Mouse (Mus musculus) kidney, embryonic 15.5 days (tissue): ENCODE data around the gene Aanat. TPM values are rescaled to one million over a fixed set of nuclear protein-coding genes. Genes with fewer than 3 reads are reported as not detected.
A peak's percentile ranks its signal among the peaks of the same experiment; 100 is the strongest.

Experiments used
- ATAC-seq: fragments of 200-750 bp; cut with Nextera tagmentation; replicated peaks from 2 replicates; pipeline ENCODE4 v1.8.0; 2017; ENCODE audit warnings: moderate TSS enrichment; ENCODE audit not compliant: low FRiP score
- H3K27ac ChIP-seq: fragments of 300-500 bp; sonication (generic); 2 replicates; pipeline ENCODE4 v1.5.1; 2015; ENCODE audit warnings: mild to moderate bottlenecking, inconsistent platforms
- H3K27me3 ChIP-seq: fragments of 300-500 bp; sonication (generic); 2 replicates; pipeline ENCODE4 v1.6.1; 2015; ENCODE audit warnings: inconsistent platforms
- H3K36me3 ChIP-seq: fragments of 300-500 bp; sonication (generic); 2 replicates; pipeline ENCODE4 v1.6.1; 2015; ENCODE audit warnings: inconsistent platforms
- H3K4me1 ChIP-seq: fragments of 300-500 bp; sonication (generic); 2 replicates; pipeline ENCODE4 v1.6.1; 2015; ENCODE audit warnings: inconsistent platforms
- H3K4me2 ChIP-seq: fragments of 300-500 bp; sonication (generic); 2 replicates; pipeline ENCODE4 v1.6.1; 2015; ENCODE audit warnings: moderate library complexity, mild to moderate bottlenecking, inconsistent platforms
- H3K4me3 ChIP-seq: fragments of 300-500 bp; sonication (generic); replicated peaks from 2 replicates; pipeline ENCODE4 v1.5.1; 2015; ENCODE audit warnings: mild to moderate bottlenecking, inconsistent platforms
- H3K9ac ChIP-seq: fragments of 300-500 bp; sonication (generic); 2 replicates; pipeline ENCODE4 v1.6.1; 2015; ENCODE audit warnings: mild to moderate bottlenecking, inconsistent platforms
- H3K9me3 ChIP-seq: fragments of 300-500 bp; sonication (generic); replicated peaks from 2 replicates; pipeline ENCODE4 v1.6.1; 2016; ENCODE audit warnings: inconsistent platforms
- WGBS: fragments of 180-500 bp; shearing (Covaris S2); methylation state at CpG from one replicate; pipeline ENCODE4 v1.1.7; 2015; ENCODE audit warnings: mixed read lengths; 5-methylcytosine and 5-hydroxymethylcytosine counted together
- polyA plus RNA-seq: library from polyadenylated mRNA; unstranded; fragments of >200 nt; fragmentation: Nextera tagmentation; extraction: Ambion mirVana; gene quantifications from 2 replicates; pipeline ENCODE4 v1.2.1, GENCODE M21; 2015

Aanat gene
- polyA plus RNA-seq, 1 experiment from 2014 or later: not detected

GRCm38 (mm10) chr11:116579280-116579679 lies 7.0 kb upstream of the Aanat start:
- peaks cover 45% of the 10 kb centered on the region for H3K4me1 ChIP-seq
- no peak overlapping the region for H3K4me2 ChIP-seq
- no peaks in the 10 kb centered on the region for H3K27me3 ChIP-seq
- ATAC-seq: no peak
- no peaks in the 10 kb centered on the region for H3K36me3 ChIP-seq
- 95% methylated on average over 3 of the region's 3 CpGs for WGBS
- no peaks in the 10 kb centered on the region for H3K9me3 ChIP-seq
- H3K4me3 ChIP-seq: no peak overlapping the region
- no peak overlapping the region for H3K27ac ChIP-seq
- no peak overlapping the region for H3K9ac ChIP-seq

DNA sequence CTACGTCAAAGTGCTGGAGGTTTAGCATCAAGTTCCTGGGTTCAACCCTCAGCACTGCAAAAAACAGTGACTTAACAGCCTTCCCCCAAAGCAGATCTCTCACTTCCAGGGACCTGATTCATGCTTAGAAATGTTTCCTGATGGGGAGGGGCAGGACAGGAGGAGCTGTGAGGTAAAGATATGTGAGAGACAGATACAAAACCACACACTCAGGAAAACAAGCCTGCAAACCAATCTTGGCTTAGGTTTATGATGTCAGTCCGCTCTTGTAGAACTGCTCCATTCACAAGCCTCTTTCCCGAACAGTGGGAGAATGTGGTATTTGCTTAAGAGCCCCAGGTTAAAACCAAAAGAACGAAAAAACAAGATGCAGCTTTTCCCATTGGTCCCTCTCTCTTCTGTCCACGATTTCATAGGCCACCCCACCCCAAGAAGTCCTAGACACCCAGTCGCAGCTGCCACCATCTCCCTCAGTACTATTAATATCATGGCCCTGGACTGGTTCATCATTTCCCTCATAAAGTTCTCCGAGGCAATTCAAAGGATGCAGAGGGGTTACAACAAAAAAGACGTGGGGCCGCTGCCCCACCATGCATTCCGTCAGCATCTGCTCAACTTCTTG lies 6.1 kb upstream of the Aanat start:
- no peak for ATAC-seq
- no peaks in the 10 kb centered on the region for H3K27me3 ChIP-seq
- peak overlapping the region; percentile 99 for H3K4me3 ChIP-seq
- no peaks in the 10 kb centered on the region for H3K36me3 ChIP-seq
- 24% methylated on average over 10 of the region's 10 CpGs for WGBS
- H3K4me2 ChIP-seq: peak overlapping the region; percentile 88
- H3K27ac ChIP-seq: no peak overlapping the region
- peak overlapping the region; percentile 92 for H3K9ac ChIP-seq
- peaks cover 37% of the 10 kb centered on the region for H3K4me1 ChIP-seq
- H3K9me3 ChIP-seq: no peaks in the 10 kb centered on the region

DNA sequence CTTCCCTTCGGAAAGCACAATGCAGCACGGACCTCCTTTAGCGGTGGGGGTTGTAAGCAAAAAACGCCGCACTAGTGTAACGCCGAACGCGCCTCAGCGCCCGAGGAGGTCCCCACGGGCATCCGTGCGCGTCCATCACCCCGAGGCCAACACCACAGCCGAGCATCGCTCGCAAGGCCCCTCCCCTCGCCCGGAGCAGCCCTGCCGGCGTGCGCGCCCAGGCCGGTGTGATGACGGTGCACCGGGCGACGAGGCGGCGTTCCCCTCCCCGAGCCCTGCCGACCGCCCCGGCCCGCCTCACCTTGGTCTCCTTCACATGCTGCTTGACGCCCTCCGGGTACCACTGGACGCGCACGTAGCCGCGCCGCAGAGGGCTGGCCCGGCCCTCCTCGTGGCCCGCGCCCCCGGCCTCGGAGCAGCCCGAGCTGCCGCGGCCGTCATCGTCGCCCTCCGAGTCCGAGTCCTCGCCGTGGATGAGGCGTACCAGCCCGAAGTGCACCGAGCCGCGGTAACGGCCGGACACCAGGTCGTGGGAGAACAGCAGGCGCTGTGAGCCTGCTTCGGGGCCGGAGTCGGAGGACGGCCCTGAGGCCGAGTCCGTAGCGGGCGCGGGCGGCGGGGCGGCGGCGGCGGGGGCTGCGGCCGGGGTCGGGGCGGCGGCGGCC lies 5.4 kb upstream of the Aanat start:
- Histone ChIP-seq H3K4me1 (peaks cover 31% of the 10 kb centered on the region), H3K4me2 (peak overlapping the region; percentile 88), H3K36me3 (no peaks in the 10 kb centered on the region), H3K27me3 (no peaks in the 10 kb centered on the region), H3K4me3 (peak overlapping the region; percentile 99), H3K27ac (peak overlapping the region; percentile 75), H3K9me3 (no peaks in the 10 kb centered on the region), H3K9ac (peak overlapping the region; percentile 92)
- WGBS: under 1% methylated on average over 64 of the region's 91 CpGs
- peak; percentile 78 for ATAC-seq

- H3K9ac ChIP-seq: peak within 1 kb of the TSS; percentile 92
- 2% methylated on average over 26 of the region's 51 CpGs for WGBS
- H3K9me3 ChIP-seq: no peaks in the 10 kb centered on the region
- H3K27me3 ChIP-seq: no peaks in the 10 kb centered on the region
- H3K4me1 ChIP-seq: peaks cover 25% of the 10 kb centered on the region
- no peaks in the 10 kb centered on the region for H3K36me3 ChIP-seq
- peak within 1 kb of the TSS; percentile 75 for H3K27ac ChIP-seq
- ATAC-seq: peak; percentile 90
- peak within 1 kb of the TSS; percentile 88 for H3K4me2 ChIP-seq
- peak within 1 kb of the TSS; percentile 99 for H3K4me3 ChIP-seq
Measured at GRCm38 (mm10) chr11:116581376-116581814, 4.8 kb upstream of the Aanat start, which contains the start of gene Ube2o. Ube2o (minus strand) TSS chr11:116581447.

DNA sequence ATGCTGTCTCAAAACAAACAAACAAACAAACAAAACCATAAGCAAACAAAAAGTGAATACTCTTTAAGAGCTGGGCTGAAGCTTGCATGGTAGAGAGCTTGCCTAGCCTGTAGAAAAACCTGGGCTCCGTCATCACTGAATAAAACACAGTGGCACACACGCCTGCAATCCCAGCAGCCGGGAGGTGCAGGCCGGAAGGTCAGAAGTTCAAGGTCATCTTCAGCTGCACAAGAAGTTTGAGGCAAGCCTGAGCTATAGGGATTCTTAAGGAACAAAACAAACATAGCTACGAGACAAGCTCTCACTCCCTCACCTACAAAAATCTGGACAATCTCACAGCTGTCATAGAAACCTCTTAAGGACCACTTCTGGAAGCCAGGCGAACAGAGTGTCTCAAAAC lies 550 bp upstream of the Aanat start:
- WGBS: 69% methylated on average over 6 of the region's 6 CpGs
- Histone ChIP-seq H3K27me3 (peaks cover 18% of the 10 kb centered on the region; the same call in 1 of the 2 replicates), H3K4me3 (no peak overlapping the region), H3K4me1 (peaks cover 13% of the 10 kb centered on the region), H3K27ac (no peak overlapping the region), H3K36me3 (no peaks in the 10 kb centered on the region), H3K9me3 (no peaks in the 10 kb centered on the region), H3K4me2 (no peak overlapping the region), H3K9ac (no peak overlapping the region)
- no peak for ATAC-seq

GRCm38 (mm10) chr11:116586801-116587631 lies 784 bp downstream of the Aanat start:
- WGBS: 21% methylated on average over 23 of the region's 23 CpGs
- H3K9ac ChIP-seq: no peak overlapping the region
- H3K27ac ChIP-seq: no peak overlapping the region
- no peaks in the 10 kb centered on the region for H3K9me3 ChIP-seq
- H3K27me3 ChIP-seq: peaks cover 18% of the 10 kb centered on the region; the same call in 1 of the 2 replicates
- H3K36me3 ChIP-seq: no peaks in the 10 kb centered on the region
- H3K4me2 ChIP-seq: peak overlapping the region; percentile 46
- peak; percentile 70 for ATAC-seq
- H3K4me1 ChIP-seq: peaks cover 10% of the 10 kb centered on the region; the same call in 1 of the 2 replicates
- H3K4me3 ChIP-seq: no peak overlapping the region

DNA sequence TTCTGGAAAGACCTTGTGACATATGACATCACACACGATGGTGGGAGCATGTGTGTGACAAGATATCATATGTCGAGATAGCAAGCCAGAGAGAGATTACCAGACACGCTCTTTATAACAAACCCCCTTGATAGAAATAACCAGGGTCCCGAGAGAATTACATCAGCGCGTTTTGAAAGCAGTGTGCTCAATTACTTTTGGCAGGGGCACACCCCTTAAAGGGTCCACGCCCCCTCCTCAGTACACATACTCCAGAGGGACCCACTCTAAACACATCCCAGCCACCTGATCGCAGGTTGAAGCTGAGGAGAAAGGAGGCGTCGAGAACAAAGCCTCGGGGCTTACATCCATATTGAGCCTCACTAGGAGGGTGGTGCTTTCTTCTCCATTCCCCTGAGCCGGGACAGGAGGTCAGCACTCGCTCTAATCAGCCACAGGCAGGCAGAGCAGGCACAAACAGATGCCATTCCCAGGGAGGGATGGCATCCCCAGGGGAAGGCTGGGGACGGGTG lies 2.8 kb downstream of the Aanat start:
- no peak for ATAC-seq
- no peak overlapping the region for H3K4me3 ChIP-seq
- no peak overlapping the region for H3K27ac ChIP-seq
- H3K4me2 ChIP-seq: no peak overlapping the region
- no peak overlapping the region for H3K9ac ChIP-seq
- H3K36me3 ChIP-seq: no peaks in the 10 kb centered on the region
- H3K9me3 ChIP-seq: no peaks in the 10 kb centered on the region
- 32% methylated on average over 14 of the region's 14 CpGs for WGBS
- peaks cover 18% of the 10 kb centered on the region; the same call in 1 of the 2 replicates for H3K27me3 ChIP-seq
- peaks cover 10% of the 10 kb centered on the region; the same call in 1 of the 2 replicates for H3K4me1 ChIP-seq

GRCm38 (mm10) chr11:116589574-116589973 lies 3.3 kb downstream of the Aanat start:
- Histone ChIP-seq H3K27me3 (peaks cover 18% of the 10 kb centered on the region; the same call in 1 of the 2 replicates), H3K4me2 (no peak overlapping the region), H3K9me3 (no peaks in the 10 kb centered on the region), H3K36me3 (no peaks in the 10 kb centered on the region), H3K4me1 (peaks cover 10% of the 10 kb centered on the region; the same call in 1 of the 2 replicates), H3K27ac (no peak overlapping the region), H3K9ac (no peak overlapping the region), H3K4me3 (no peak overlapping the region)
- ATAC-seq: no peak
- WGBS: 62% methylated on average over 8 of the region's 8 CpGs

DNA sequence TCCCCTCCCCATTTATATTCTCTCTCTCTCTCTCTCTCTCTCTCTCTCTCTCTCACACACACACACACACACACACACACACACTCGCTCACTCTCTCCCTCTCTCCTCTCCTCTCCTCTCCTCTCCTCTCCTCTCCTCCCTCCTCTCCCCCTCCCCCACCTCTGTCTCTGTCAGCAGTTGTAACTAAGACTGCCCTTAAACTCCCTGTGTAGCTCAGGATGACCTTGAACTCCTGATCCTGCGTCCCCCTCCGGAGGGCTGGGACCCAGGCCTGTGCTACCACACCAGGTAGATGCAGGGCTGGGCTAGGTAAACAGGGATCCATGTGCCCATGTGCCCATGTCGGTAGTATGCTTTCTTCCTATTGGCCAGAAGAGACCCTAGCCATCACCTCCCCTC lies 5.4 kb downstream of the Aanat start:
- H3K4me1 ChIP-seq: peaks cover 9% of the 10 kb centered on the region; the same call in 1 of the 2 replicates
- 79% methylated on average over 4 of the region's 4 CpGs for WGBS
- no peak overlapping the region for H3K9ac ChIP-seq
- ATAC-seq: no peak
- peaks cover 18% of the 10 kb centered on the region; the same call in 1 of the 2 replicates for H3K27me3 ChIP-seq
- H3K4me2 ChIP-seq: no peak overlapping the region
- H3K4me3 ChIP-seq: no peak overlapping the region
- H3K27ac ChIP-seq: no peak overlapping the region
- H3K9me3 ChIP-seq: no peaks in the 10 kb centered on the region
- H3K36me3 ChIP-seq: no peaks in the 10 kb centered on the region

DNA sequence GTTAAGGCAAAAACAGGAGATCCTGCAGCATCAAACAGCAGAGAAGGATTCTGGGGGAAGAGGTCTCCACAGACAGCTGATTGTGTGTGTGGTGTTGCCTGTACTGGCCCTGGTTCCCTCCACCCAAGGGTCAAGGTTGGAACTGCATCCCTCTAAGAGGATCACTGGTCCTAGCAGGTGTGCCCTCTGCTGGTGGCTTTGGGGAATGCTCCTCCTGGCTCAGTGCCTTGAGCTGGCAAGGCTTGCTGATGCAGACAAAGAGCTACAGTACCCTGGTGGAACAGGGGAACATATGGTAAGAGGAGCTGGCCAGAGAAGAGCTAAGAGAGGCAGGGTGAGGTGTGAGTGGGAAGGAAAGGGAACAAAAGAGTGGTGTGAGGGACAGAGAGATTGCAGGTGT lies 6.2 kb downstream of the Aanat start:
- H3K4me1 ChIP-seq: 0 out of 2 replicates have a peak, but pooled peaks cover 3% of the 10 kb centered on the region
- H3K9me3 ChIP-seq: no peaks in the 10 kb centered on the region
- H3K4me2 ChIP-seq: no peak overlapping the region
- H3K36me3 ChIP-seq: no peaks in the 10 kb centered on the region
- ATAC-seq: peak; percentile 76
- H3K27ac ChIP-seq: no peak overlapping the region
- peaks cover 17% of the 10 kb centered on the region; the same call in 1 of the 2 replicates for H3K27me3 ChIP-seq
- H3K9ac ChIP-seq: no peak overlapping the region
- no peak overlapping the region for H3K4me3 ChIP-seq

- no peak for ATAC-seq
- 0 out of 2 replicates have a peak, but pooled peaks cover 3% of the 10 kb centered on the region for H3K4me1 ChIP-seq
- H3K27me3 ChIP-seq: peaks cover 8% of the 10 kb centered on the region; the same call in 1 of the 2 replicates
- no peak overlapping the region for H3K4me3 ChIP-seq
- peaks cover 4% of the 10 kb centered on the region; the same call in 1 of the 2 replicates for H3K36me3 ChIP-seq
- H3K27ac ChIP-seq: no peak overlapping the region
- 85% methylated on average over 4 of the region's 4 CpGs for WGBS
- no peaks in the 10 kb centered on the region for H3K9me3 ChIP-seq
- no peak overlapping the region for H3K9ac ChIP-seq
- H3K4me2 ChIP-seq: no peak overlapping the region
Measured at GRCm38 (mm10) chr11:116593345-116593744, 7.1 kb downstream of the Aanat start.
